Mouse (Mus musculus) embryonic fibroblast, embryonic 13.5 days (primary cell): ENCODE measurements around the gene Eno2.

Source experiments
- CTCF ChIP-seq: IDR thresholded peaks from 2 replicates; pipeline ENCODE4 v1.5.1; 2011; ENCODE audit warnings: mild to moderate bottlenecking, control low read depth, low read length, moderate library complexity, borderline replicate concordance; ENCODE audit not compliant: insufficient read depth
- POLR2A ChIP-seq: IDR thresholded peaks from 2 replicates; pipeline ENCODE4 v1.6.1; 2011; ENCODE audit warnings: low read depth, mild to moderate bottlenecking, control low read depth, low read length, moderate library complexity

DNA sequence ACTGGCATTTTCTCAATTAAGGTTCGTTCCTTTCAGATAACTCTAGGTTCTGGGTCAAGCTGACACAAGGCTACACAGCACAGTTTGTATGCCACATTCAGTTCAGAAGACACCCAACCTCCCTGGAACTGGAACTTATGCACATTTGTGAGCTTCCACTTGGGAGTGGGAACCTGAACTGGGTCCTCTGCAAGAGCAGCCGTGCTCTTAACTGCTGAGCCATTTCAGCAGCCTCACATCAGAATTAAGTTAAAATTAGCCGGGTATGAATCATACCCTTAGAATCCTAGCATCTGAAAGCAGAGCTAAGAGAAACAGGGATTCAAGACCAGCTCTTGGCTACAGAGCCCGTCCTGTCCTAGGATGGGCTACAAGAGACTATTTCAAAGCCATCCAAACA is 37.9 kb upstream of the Eno2 start:
- TF ChIP-seq POLR2A (no peak), CTCF (no peak)
